Mouse (Mus musculus) spleen, adult 18-20 months (tissue): ENCODE data around the gene C730034F03Rik.

Experiments
- DNase-seq, 2 experiments: peaks; one replicate each; pipeline ENCODE4 v3.0.0; 2022; ENCODE audit warnings: mixed read lengths in 2 of 2

Gene C730034F03Rik

DNA sequence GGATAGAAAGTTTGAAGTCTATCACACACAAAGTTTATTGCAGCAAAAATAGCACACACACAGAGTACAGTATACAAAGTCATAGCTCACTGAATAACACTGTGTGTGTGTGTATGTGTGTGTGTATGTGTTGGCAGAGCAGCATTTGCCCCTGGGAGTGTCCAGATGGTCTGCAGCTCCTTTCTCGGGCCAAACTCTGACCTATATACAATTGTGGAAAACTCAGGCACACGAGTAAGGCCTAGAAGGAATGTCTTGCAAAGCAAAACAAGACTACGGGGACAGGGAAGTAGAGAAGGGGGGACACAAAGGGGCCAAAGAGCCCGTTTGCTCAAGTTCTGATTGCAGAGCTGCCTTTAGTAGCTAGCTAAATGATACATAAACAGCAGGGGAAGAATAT lies 3.6 kb downstream of the C730034F03Rik start:
- no peak for DNase-seq

DNA sequence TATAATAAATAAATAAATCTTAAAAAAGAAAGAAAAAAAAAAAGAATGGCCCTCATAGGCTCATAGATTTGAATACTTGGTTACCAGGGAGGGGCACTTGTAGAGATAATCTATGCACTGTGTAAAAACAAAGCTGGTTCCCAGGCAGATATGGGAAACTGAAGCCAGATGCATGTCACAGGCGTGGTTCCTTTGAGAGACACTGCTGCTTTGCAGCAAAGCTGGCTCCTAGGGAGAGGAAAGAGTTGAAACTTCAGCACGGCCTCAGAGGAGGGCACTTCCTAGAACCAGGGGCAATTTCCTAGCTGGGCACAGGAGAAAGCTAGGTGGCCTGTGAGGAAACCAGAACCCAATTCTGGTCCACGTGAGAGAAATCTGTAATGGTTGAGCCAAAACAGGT lies 4.7 kb downstream of the C730034F03Rik start:
- no peak for DNase-seq

DNA sequence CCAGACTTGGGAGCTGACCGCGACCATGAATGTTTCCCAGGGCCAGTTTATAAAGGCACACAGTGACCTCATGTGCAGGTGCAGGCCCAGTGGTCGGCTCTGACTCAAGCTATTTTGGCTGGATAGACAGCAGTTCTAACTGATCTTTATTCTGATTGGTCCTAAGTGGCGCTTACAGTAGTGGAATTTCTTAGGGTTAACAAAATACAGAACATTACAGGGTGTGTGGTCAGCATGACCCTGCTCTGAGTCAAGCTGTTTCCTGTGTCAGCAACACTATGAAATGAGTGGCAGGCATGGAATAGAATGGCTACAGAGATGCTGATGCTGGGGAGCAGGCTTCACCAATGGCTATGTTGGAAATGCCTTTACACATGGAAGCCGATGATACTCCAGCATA lies 6.5 kb downstream of the C730034F03Rik start:
- DNase-seq: no peak

DNA sequence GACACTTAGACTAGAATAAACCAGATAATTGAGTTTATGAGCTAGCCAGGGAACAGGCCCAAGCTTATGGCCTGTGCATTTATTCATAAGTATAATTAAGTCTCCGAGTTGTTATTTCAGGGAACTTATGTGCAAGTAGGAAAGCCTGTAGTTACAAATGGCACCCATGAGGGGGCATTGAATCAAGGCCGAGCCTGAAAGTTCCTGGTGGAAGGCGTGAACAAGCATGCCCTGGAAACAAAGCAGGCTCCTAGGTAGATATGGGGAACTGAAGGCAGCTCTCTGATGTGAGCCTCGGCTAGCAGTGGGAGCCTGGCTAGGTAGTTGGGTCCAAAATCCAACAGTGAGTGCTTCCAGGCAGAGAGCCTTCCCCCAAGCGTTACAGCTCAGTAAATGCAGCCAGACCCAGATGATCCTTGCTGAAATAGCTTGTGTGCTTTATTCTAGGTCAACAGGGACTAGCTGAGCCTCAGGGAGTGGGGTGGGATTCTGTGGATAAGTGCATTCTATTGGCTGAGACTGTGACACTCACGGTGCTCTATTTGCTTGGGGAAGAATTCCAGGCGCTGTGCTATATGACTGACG lies 13.2 kb downstream of the C730034F03Rik start:
- DNase-seq: no peak

DNA sequence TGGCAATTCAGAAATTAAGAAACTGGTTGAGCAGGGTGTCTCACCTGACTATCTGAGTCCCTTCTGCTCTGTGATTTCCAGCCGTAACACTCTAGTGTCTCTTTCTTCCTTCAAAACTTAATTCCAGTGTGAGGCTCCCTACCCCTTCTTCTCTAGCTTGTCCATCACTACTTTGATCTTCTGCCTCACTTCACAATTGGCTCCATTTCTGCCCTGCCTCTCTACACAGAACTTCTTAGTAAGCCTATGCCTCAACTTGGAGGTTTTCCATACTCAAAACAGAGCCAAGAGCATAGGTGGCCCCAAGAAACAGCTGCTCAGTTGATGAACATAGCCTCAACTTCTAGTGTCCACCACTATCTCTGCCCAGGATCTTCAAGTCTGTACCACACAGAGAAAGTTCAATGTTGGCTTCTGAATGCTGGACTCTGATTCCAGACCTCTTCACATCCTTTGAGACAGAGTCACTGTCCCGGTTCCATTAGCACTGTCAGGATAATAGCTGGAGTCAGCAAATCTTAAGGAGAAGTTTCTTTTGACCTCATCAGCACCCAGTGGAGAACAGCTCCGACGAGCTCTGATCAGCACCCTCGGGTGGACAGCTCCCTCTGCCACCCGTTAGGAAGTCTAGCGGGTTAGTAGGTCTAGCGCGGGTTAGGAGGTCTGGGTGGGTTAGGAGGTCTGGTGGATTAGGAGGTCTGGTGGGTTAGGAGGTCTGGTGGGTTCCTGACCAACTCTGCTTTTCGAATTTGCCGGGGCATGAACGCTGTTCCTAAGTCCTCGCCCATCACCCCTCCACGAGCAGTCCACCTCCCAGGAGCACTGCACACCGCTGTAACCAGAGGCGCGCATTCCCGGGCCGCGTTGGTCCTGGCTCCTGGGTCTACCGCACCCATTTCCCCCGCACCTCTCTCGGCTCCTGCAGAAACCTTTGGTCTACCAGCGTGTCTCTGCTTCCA lies 23.8 kb downstream of the C730034F03Rik start:
- DNase-seq: peak in 1 of 2 experiments; percentile 52

DNA sequence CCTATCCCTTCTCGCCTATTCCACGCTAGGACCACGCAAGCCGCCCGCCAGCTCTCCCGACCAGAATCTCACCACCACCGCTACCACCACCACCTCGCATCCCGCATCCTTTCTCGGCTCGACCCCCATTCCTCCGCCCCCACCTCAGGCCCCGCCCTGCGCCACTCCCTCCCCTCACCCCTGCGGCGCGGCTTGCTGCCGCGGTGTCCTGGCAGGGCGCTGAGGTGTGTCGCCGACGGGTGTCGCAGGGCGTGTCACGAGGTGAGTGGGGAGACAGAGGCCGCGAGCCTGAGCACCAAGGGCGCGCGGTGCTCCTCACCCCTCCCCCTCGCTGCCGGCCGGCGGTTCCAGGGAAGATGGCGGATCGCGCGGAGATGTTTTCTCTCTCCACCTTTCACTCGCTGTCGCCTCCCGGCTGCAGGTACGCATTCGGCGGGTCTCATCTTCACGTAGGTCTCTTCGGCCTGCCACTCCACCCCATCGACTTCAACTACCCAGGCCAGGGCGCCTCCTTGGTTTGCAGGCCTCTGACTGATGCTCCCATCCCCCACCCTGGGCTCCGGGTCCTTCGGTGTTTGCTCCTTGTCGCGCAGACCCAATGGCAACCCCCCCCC lies 24.6 kb downstream of the C730034F03Rik start, which contains the start of gene Mapk8ip2:
TSS of gene Mapk8ip2 (plus strand) at position 49 of the 614 bp plus-strand sequence.
- no peak for DNase-seq

DNA sequence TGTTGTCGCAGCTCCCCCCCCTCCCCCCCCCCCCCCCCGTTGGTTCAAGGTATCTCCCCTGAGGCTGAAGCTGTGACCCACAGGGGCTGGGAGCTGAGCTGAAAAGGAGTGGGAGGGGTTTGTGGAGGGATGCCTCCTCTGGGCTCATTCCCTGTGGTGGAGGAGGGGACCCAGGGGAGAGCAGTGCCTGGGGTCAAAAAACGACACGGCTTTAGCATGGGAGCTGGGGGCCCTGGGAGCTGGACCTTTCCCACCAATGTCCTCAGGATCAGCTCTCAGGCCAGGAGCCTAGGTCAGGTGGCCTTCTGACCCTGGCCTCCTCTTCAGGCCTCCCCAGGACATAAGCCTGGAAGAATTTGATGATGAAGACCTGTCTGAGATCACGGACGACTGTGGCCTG lies 25.5 kb downstream of the C730034F03Rik start:
- DNase-seq: no peak

DNA sequence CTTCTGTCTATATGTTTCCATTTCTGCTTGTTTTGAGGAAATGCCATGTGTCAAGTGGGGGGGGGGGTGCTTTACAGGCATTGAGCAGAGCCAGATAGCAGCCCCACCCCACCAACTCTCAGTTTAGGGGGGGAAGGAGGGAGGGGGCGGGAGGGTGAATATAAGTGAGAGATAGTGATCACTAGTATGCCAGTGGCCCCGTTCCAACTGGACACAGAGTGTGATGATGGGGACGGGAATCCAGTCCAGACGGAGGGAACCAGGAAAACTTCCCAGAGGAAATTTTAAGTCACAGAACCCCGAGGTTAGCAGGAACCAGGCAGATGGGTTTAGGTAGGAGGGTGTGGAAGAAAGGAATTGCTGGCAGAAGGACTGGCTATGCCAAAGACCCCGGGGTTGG lies 26.3 kb downstream of the C730034F03Rik start:
- DNase-seq: no peak

DNA sequence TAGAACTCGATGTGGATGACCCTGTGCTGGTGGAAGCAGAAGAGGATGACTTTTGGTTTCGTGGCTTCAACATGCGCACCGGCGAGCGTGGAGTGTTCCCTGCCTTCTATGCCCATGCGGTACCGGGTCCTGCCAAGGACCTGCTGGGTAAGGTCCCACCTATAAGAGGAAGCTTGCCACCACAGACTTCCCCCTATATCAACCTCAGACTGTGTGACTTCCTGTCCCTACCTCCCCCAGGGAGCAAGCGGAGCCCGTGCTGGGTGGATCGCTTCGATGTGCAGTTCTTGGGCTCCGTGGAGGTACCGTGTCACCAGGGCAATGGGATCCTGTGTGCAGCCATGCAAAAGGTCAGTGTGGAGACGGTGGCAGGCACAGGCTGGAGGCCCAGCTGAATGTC lies 29.6 kb downstream of the C730034F03Rik start:
- peak in 1 of 2 experiments; percentile 23 for DNase-seq

DNA sequence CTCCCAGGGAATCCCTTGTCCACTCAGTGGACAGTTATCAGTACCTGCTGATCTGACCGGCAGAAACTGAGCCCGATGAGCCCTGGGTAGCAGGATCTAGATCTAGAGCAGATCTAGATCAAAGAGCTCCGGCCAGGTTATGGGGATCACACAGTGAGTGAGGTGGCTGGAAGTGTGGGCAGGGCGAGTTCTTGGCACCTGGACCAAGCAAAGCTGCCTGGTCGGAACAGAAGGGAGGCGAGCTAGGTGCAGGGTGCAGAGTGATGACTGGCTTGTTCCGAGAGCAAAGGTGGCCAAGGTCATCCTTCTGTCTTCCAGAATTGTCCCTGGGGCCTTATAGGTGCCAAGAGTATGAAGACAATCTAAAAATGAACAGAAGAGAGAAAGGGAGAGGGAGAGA lies 30.4 kb downstream of the C730034F03Rik start:
- no peak for DNase-seq

DNA sequence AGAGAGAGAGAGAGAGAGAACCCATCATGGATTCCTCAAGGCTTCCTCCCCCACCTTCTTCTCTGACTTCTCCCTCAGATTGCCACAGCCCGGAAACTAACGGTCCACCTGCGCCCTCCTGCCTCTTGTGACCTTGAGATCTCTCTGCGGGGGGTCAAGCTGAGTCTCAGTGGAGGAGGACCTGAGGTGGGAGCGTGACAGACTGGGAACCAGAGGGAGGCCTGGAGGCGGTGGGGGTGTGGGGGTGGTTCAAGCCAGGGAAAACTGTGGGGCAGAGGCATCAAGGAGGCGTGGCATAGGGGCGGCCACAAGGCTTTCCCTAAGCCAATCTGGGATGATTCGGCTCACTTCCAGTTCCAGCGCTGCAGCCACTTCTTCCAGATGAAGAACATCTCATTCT lies 30.9 kb downstream of the C730034F03Rik start:
- no peak for DNase-seq

DNA sequence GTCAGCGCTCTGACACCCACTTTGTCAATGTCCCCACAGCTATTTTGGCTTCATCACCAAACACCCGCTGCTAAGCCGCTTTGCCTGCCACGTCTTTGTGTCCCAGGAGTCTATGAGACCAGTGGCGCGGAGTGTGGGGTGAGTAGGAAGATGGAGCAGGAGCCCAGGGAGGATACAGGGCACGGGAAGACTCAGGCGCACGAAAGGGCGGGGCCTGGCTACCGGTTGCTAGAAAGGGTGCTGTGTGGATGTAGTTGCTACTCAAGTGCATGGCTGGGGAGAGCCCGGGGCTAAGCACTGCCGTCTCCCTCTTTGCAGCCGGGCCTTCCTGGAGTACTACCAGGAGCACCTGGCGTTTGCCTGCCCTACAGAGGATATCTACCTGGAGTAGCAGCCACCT lies 31.9 kb downstream of the C730034F03Rik start:
- DNase-seq: no peak

DNA sequence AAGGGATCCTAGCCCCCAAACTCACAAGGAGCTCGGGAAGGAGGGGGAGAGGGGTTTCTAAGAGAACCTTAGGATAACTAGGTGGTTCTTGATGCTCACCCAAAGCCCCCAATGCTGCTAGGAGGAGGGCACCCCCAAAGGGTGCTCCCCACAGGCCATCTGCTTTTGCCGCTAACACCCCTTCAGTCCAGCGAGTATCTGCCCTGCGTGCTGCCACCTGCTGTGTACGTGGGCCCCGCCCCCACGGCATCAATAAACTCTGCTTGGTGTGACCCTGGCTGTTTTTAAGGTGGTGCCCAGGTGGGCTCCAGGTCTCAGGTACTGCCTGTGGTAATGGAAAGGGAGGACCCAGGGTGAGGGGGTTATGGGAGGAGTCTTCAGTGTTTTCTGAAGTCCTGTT lies 32.8 kb downstream of the C730034F03Rik start:
- no peak for DNase-seq

DNA sequence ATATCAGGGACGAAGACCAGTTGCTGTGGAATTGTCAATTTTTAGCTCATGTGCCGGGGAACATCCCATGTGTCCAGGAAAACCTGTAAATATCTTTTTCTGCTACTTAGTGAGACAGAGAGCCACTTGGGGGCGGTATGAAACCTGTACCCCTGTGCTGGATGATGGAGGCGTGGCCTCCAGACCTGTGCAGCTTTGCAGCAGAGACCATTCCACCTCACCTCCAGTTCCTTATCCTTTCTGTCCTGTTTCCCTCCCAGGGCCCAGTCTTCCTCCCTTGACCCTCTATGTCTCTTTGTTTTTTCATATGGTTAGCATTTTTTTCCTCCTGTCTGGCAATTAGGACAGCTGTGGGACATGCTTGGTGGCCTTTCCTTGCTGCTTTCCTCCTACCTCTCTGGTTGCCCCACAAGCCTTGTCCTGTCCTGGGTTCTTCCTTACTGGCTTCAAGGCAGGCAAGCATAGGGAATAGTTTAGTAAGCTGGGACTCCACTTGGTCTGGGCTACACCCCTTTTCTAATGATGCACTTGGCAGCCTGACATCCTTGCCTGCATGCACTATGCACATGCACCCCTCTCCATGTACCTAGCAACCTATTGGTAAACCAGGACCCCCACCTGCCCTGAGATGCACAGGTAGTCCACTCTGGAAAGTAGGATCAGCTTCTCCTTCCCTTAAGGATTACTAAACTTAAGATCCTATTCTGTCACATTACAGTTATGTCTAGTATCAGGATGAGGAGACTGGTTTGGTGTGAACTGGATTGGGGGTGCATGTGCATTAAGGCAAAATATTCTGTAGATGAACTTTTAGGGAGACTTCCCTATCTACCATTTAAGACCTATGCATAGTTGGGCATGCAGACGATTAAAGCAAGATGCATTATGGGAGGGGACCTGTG lies 34.2 kb downstream of the C730034F03Rik start:
- DNase-seq: no peak

DNA sequence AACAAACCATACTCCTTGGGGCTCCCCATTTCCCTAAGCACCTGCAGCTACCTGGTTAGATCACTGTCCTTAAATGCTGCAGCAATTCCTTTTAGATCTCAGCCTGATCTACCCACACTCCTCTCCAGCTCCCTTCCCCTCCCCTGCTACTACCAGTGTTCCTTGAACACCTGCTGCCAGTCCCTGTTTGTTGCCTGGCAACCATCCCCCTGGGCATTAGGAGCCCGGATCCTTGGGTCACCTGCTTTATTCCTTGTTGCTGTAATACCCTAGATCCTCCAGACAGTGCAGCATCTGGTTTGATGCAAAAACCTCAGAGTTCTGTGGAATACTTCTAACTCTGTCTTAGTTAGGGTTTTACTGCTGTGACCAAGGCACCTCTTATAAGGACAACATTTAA lies 35.7 kb downstream of the C730034F03Rik start:
- DNase-seq: no peak

DNA sequence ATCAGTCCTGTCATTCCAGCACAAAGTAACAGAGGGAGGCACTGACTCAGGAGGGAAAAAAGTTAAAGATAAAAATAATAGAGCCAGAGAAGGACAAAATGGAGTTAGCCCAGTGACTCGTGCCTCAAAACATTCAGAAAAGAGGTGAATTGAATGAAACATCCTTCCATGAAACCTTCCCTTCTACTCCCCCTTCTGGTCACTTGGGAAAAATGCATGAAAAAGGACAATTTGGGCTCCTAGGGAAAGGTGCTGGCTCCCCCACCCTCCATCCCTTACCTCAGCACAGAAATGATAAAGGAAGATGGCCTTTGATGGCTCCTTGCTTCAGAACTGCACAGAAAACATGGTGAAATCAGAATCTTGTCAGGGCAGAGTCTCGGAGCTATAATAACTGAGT lies 39.2 kb downstream of the C730034F03Rik start:
- DNase-seq: no peak

DNA sequence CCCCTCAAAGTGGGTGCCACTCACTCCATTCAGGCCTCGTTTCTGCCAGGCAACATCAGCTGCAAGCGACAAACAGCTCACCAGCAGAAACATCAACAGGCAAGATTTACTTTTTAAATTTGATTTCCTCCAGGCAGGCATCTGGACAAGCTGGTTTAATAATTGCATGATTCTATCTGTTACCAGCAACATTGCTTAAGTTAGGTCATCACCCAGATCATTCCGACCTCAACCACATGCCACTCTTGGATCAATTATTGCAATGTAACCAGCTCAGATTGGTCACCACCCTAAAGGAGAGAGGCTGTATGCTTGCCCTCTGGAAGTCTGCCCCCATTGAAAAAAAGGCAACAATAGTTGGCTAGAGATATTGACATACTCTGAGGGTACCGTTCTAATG lies 42.1 kb downstream of the C730034F03Rik start:
- DNase-seq: no peak

DNA sequence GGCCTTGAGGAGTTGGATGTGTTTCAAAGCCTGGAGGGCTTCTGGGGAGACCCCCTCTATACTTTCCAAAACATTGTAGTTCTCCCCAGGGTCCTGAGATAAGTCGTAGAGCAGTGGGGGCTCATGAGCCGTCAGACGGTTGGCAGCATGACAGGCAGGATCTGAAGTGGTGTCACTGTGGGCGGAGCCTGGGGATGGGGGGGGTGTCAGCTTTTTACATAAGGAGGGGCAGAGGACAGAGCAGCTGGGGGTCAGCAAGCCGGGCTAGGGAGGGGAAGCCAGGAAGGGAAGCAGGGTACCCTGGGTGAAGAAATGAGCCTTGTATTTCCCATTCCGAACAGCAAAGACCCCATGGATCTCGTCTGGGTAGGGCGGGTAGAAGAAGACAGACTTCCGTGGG lies 44.0 kb downstream of the C730034F03Rik start:
- no peak for DNase-seq

DNA sequence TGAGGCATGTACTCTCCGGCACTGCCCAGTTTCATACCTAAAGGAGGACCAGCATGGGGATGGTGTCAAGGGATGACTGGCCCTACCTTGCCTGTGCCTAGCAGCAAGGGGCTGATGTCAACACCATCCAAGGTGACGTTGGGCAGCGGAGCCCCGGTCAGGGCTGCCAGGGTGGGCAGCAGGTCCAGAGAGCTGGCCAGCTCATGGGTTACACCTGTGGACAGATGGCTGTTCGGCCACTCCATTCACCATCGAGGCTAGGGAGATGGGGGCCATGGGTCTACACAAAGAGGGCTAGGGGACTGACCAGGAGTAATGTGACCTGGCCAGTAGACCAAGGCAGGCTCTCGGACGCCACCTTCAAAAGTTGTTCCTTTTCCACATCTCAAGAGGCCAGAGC lies 44.5 kb downstream of the C730034F03Rik start:
- DNase-seq: no peak

DNA sequence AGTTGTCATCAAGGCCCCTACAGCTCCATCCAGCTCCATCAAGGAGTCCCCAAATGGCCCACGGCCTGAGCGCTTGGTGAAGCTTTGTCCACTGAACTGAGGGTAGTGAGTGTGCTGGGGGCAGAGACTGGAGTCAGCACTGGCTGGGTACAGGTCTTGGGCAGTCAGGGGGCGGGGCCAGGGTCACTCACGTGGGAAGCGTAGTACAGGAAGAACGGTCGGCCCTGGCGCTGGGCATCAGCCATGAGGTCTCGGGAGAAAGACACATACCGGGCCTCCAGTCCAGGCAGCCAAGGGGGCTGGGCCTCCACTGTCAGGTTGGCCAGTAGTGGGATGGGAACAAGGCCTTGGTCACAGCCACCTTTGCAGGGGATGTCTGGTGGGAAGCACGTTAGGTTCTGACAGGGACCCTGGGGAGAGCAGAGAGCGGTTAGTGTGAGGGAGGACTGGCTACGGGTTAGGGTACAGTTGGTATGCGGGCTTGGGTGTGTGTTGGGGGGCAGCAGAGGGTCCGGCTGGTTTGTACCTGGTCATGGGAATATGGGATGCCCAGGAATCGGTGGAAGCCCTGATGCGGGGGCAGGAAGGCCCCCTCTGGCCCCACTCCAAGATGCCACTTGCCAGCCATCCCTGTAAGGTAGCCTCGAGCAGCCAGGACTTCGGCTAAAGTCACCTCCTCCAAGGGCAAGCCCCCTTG lies 45.4 kb downstream of the C730034F03Rik start:
- DNase-seq: no peak

DNA sequence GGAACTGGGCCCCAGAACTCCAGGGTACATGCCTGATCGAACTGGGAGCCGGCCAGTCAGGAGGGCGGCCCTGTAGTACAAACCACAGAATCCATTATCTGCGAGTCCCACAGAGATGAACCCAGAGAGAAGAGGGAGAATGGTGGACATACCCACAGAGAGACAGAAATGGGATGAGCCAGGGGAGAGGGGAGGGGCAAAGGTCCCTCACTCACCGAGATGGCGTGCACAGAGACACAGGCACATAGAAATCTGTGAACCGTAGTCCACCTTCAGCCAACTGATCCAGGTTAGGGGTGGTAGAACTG lies 45.9 kb downstream of the C730034F03Rik start:
- DNase-seq: no peak
